ENCODE assay signal across 8 mouse cellular contexts in the genomic region with DNA sequence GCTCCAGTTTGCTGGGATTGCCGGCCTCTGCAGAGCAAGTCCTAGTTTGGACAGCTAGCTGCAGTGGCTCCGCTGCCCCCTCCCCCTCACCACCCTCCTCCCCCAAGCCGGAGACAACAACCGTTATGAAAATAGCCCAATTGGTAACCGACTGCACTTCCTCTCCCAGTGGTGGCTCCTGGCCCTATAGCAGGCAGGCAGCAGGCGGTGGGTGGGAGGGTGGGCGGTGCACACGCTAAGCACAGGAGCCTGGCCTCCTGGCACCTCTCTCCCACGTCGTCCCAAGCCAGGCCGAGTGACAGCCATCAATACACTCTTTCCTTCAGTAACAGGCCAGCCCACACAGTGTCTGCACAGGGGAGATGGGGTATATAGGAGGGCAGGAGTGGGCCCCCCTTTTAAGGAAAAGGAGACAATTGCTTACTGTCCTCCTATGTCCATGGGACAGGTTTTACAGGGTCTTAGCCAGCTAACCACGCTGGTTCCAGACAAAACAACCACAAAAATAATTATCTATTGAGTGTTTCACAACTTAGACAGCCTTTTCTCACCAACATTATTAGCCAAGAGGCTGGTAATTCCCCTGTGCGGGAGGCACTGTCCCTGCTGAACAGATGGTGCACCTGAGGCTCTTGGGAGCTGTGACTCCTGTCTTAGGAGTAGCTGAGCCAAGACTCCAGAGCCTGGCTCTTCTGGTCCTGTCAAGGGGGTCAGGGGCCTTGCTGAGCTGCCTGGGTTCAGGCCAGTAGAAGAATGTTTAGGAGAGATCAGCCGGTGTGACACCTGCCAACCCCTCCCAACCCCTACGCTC. TPM values are rescaled to one million over a fixed set of nuclear protein-coding genes. Genes with fewer than 3 reads are reported as not detected.
DNase-seq lines count a peak whose midpoint lies in the region; ATAC-seq lines count a peak whose summit lies in the region.

No protein-coding gene starts in this region.

- no peaks in the 10 kb centered on the region for H3K9me3 ChIP-seq in heart, embryonic 10.5 days
- H3K9me3 ChIP-seq in kidney, embryonic 16.5 days (ENCODE audit: low read length) = no peaks in the 10 kb centered on the region

- DNase-seq in layer of hippocampus, postnatal 14 days (ENCODE audit: low spot score in 2 of 2) = peak; percentile 63 to 73
- DNase-seq in layer of hippocampus, adult 11-12 months (ENCODE audit: low spot score) = no peak
- DNase-seq in heart, embryonic 10.5 days (ENCODE audit: low spot score) = peak; percentile 95
- peak; percentile 68 for DNase-seq in lung, postnatal 36 days
- DNase-seq in spleen, postnatal 36 days (ENCODE audit: low spot score in 2 of 2) = peak; percentile 70 to 74
- no peak for DNase-seq in right cerebral cortex, postnatal 36 days (ENCODE audit: low spot score in 2 of 2)

- H3K4me1 ChIP-seq in heart, embryonic 10.5 days = peaks cover 85% of the 10 kb centered on the region
- H3K4me1 ChIP-seq in kidney, embryonic 16.5 days (ENCODE audit: insufficient read depth, low read length) = peaks cover 70% of the 10 kb centered on the region

- H3K9ac ChIP-seq in kidney, embryonic 16.5 days (replicated peaks; ENCODE audit: low read length) = peak overlapping the region; percentile 48

- no peaks in the 10 kb centered on the region for H3K27me3 ChIP-seq in heart, embryonic 10.5 days (ENCODE audit: insufficient read depth, poor library complexity, severe bottlenecking)
- no peaks in the 10 kb centered on the region for H3K27me3 ChIP-seq in kidney, embryonic 16.5 days (ENCODE audit: insufficient read depth, low read length)

- H3K4me2 ChIP-seq in kidney, embryonic 16.5 days (replicated peaks; ENCODE audit: low read depth, low read length) = peak overlapping the region; percentile 39

- peak; percentile 64 for ATAC-seq in common myeloid progenitor, adult 5-6 weeks (replicated peaks; ENCODE audit: low read depth, poor library complexity, severe bottlenecking)
- ATAC-seq in kidney, embryonic 16.5 days (ENCODE audit: low FRiP score, low TSS enrichment) = peak; percentile 64

- peak overlapping the region; percentile 60 for H3K4me3 ChIP-seq in heart, embryonic 10.5 days
- H3K4me3 ChIP-seq in kidney, embryonic 16.5 days (ENCODE audit: low read length) = peak overlapping the region; percentile 5; the same call in 1 of the 2 replicates

- H3K27ac ChIP-seq in heart, embryonic 10.5 days = peak overlapping the region; percentile 96
- H3K27ac ChIP-seq in kidney, embryonic 16.5 days (ENCODE audit: low read length) = peak overlapping the region; percentile 77

- H3K36me3 ChIP-seq in heart, embryonic 10.5 days = peaks cover 3% of the 10 kb centered on the region; the same call in 1 of the 2 replicates
- H3K36me3 ChIP-seq in kidney, embryonic 16.5 days (ENCODE audit: insufficient read depth, low read length) = no peaks in the 10 kb centered on the region

- 14% methylated on average over 15 of the region's 15 CpGs for WGBS in heart, embryonic 10.5 days
- 12% methylated on average over 15 of the region's 15 CpGs for WGBS in kidney, embryonic 16.5 days

RNA-seq across cellular contexts. Expression of gene Gm9821, which starts 5.0 kb away (rescaled TPM):
- not detected for total RNA-seq in layer of hippocampus, postnatal 14 days (2021)
- total RNA-seq in common myeloid progenitor, adult 5-6 weeks (2017) = 0.49 and 1.5 TPM in 2 replicates
- polyA plus RNA-seq in heart, embryonic 10.5 days (2016; fragmentation: Nextera tagmentation; extraction: Ambion mirVana) = 1.9 and 3.0 TPM in 2 replicates
- 0.27 and 0.71 TPM in 2 replicates for polyA plus RNA-seq in kidney, embryonic 16.5 days (2015; fragmentation: Nextera tagmentation; extraction: Ambion mirVana)

RNA-seq across cellular contexts. Expression of gene Mdk, which starts 18.4 kb away (rescaled TPM):
- 10 to 100 TPM; 39.5 to 40.9 TPM for total RNA-seq in layer of hippocampus, postnatal 14 days (2021)
- total RNA-seq in common myeloid progenitor, adult 5-6 weeks (2017) = 0.44 TPM in 1 of 2 replicates, not detected in the other
- 1,001 and 1,694 TPM in 2 replicates for polyA plus RNA-seq in heart, embryonic 10.5 days (2016; fragmentation: Nextera tagmentation; extraction: Ambion mirVana)
- polyA plus RNA-seq in kidney, embryonic 16.5 days (2015; fragmentation: Nextera tagmentation; extraction: Ambion mirVana) = 1,159 and 1,184 TPM in 2 replicates

RNA-seq across cellular contexts. Expression of gene Chrm4, which starts 23.4 kb away (rescaled TPM):
- 10 to 100 TPM; 15.1 to 21.2 TPM for total RNA-seq in layer of hippocampus, postnatal 14 days (2021)
- total RNA-seq in common myeloid progenitor, adult 5-6 weeks (2017) = 0.96 TPM in 1 of 2 replicates, not detected in the other
- 0.16 and 0.57 TPM in 2 replicates for polyA plus RNA-seq in heart, embryonic 10.5 days (2016; fragmentation: Nextera tagmentation; extraction: Ambion mirVana)
- polyA plus RNA-seq in kidney, embryonic 16.5 days (2015; fragmentation: Nextera tagmentation; extraction: Ambion mirVana) = 0.11 and 0.19 TPM in 2 replicates

RNA-seq across cellular contexts. Expression of gene Dgkz, which starts 25.2 kb away (rescaled TPM):
- 100 to 1,000 TPM; 391 to 416 TPM for total RNA-seq in layer of hippocampus, postnatal 14 days (2021)
- 102 and 117 TPM in 2 replicates for total RNA-seq in common myeloid progenitor, adult 5-6 weeks (2017)
- polyA plus RNA-seq in heart, embryonic 10.5 days (2016; fragmentation: Nextera tagmentation; extraction: Ambion mirVana) = 58.4 and 61.0 TPM in 2 replicates
- polyA plus RNA-seq in kidney, embryonic 16.5 days (2015; fragmentation: Nextera tagmentation; extraction: Ambion mirVana) = 52.0 and 52.1 TPM in 2 replicates

Comparison
In these comparisons a context has a peak if more than half of its experiments do, and no peak if none do; other contexts are left out.
1. DNase-seq: peak in layer of hippocampus, postnatal 14 days (2 of 2), heart, embryonic 10.5 days (single experiment), lung, postnatal 36 days (single experiment) and spleen, postnatal 36 days (2 of 2); none in layer of hippocampus, adult 11-12 months (single experiment) and right cerebral cortex, postnatal 36 days (0 of 2).
2. RNA of gene Mdk, which starts 18.4 kb away (total RNA-seq): 39.5 to 40.9 TPM in layer of hippocampus, postnatal 14 days; 0.44 TPM in common myeloid progenitor, adult 5-6 weeks; every median in the first group is over 10 times any median in the second.